Mouse (Mus musculus): Measurements from ENCODE around the gene Cuzd1. TPM values are rescaled to one million over a fixed set of nuclear protein-coding genes. Genes with fewer than 3 reads are reported as not detected.

Cuzd1 gene
- polyA plus RNA-seq, 1 experiment, result 0.75 TPM

GRCm38 (mm10) chr7:131333564-131333963 lies 11.5 kb upstream of the Cuzd1 start, which contains the start of gene Fam24a:
Gene Fam24a (plus strand): TSS chr7:131333864.
- H3K27ac ChIP-seq (ENCODE audit: insufficient read depth, low read length), result no peak within 1 kb of the TSS
- no peaks in the 10 kb centered on the region for H3K4me1 ChIP-seq (ENCODE audit: control insufficient read depth, insufficient read depth, low read length)
- TF ChIP-seq CTCF (IDR thresholded peaks at IDR 0.05; ENCODE audit: extremely low read depth, insufficient read depth, low read length), result no peak
- TF ChIP-seq POLR2A (IDR thresholded peaks at IDR 0.05; ENCODE audit: extremely low read depth, insufficient read depth, low read length), result no peak
- H3K4me3 ChIP-seq (ENCODE audit: insufficient read depth, low read length), result no peak within 1 kb of the TSS

- TF ChIP-seq POLR2A (IDR thresholded peaks at IDR 0.05; ENCODE audit: extremely low read depth, insufficient read depth, low read length), result no peak
- H3K4me3 ChIP-seq (ENCODE audit: insufficient read depth, low read length), result no peak overlapping the region
Measured at GRCm38 (mm10) chr7:131331688-131332087, 9.6 kb upstream of the Cuzd1 start.

GRCm38 (mm10) chr7:131329416-131329815 lies 7.3 kb upstream of the Cuzd1 start, which contains the start of gene Fam24b:
Gene Fam24b (minus strand): TSS chr7:131329516.
- Histone ChIP-seq H3K4me1 (ENCODE audit: control insufficient read depth, insufficient read depth, low read length) (no peaks in the 10 kb centered on the region), H3K27ac (ENCODE audit: insufficient read depth, low read length) (no peak within 1 kb of the TSS), H3K4me3 (ENCODE audit: insufficient read depth, low read length) (no peak within 1 kb of the TSS)
- TF ChIP-seq CTCF (IDR thresholded peaks at IDR 0.05; ENCODE audit: extremely low read depth, insufficient read depth, low read length) (no peak), POLR2A (IDR thresholded peaks at IDR 0.05; ENCODE audit: extremely low read depth, insufficient read depth, low read length) (no peak)

More at GRCm38 (mm10) chr7:131331688-131332087, 9.6 kb upstream of the Cuzd1 start:
- no peaks in the 10 kb centered on the region for H3K4me1 ChIP-seq (ENCODE audit: control insufficient read depth, insufficient read depth, low read length)
- H3K27ac ChIP-seq (ENCODE audit: insufficient read depth, low read length), result no peak overlapping the region

GRCm38 (mm10) chr7:131327054-131327453 lies 5.0 kb upstream of the Cuzd1 start:
- H3K4me1 ChIP-seq (ENCODE audit: control insufficient read depth, insufficient read depth, low read length), result no peaks in the 10 kb centered on the region
- H3K4me3 ChIP-seq (ENCODE audit: insufficient read depth, low read length), result no peak overlapping the region
- TF ChIP-seq CTCF (IDR thresholded peaks at IDR 0.05; ENCODE audit: extremely low read depth, insufficient read depth, low read length), result no peak
- TF ChIP-seq POLR2A (IDR thresholded peaks at IDR 0.05; ENCODE audit: extremely low read depth, insufficient read depth, low read length), result no peak
- no peak overlapping the region for H3K27ac ChIP-seq (ENCODE audit: insufficient read depth, low read length)

DNA sequence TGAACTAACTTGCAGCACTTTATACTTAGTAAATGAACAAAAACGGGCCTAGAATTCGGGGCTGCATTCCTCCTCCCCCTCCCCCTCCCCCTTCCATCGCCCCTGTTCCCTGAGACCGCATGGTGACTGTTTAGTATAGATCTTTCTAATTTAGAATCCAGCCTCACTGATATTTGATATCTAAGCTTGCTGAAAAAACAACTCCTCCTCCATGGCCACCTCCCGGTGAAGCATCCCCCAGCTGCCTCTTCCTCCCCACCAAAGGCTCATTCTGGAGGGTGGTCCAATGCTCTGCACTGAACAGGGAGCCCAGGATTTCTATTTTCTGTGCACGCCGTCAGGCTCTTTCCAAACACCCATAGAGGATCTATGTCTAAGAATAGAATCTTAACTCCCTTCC lies 3.8 kb downstream of the Cuzd1 start:
- H3K4me3 ChIP-seq (ENCODE audit: insufficient read depth, low read length), result no peak overlapping the region
- H3K27ac ChIP-seq (ENCODE audit: insufficient read depth, low read length), result no peak overlapping the region
- TF ChIP-seq POLR2A (IDR thresholded peaks at IDR 0.05; ENCODE audit: extremely low read depth, insufficient read depth, low read length) (no peak), CTCF (IDR thresholded peaks at IDR 0.05; ENCODE audit: extremely low read depth, insufficient read depth, low read length) (no peak)
- no peaks in the 10 kb centered on the region for H3K4me1 ChIP-seq (ENCODE audit: control insufficient read depth, insufficient read depth, low read length)

- H3K4me3 ChIP-seq (ENCODE audit: insufficient read depth, low read length), result no peak overlapping the region
- no peaks in the 10 kb centered on the region for H3K4me1 ChIP-seq (ENCODE audit: control insufficient read depth, insufficient read depth, low read length)
- no peak overlapping the region for H3K27ac ChIP-seq (ENCODE audit: insufficient read depth, low read length)
- TF ChIP-seq POLR2A (IDR thresholded peaks at IDR 0.05; ENCODE audit: extremely low read depth, insufficient read depth, low read length), result no peak
Measured at GRCm38 (mm10) chr7:131317587-131317986, 4.5 kb downstream of the Cuzd1 start.

GRCm38 (mm10) chr7:131314493-131314892 lies 7.6 kb downstream of the Cuzd1 start:
- H3K27ac ChIP-seq (ENCODE audit: insufficient read depth, low read length), result no peak overlapping the region
- TF ChIP-seq CTCF (IDR thresholded peaks at IDR 0.05; ENCODE audit: extremely low read depth, insufficient read depth, low read length) (no peak), POLR2A (IDR thresholded peaks at IDR 0.05; ENCODE audit: extremely low read depth, insufficient read depth, low read length) (no peak)
- no peak overlapping the region for H3K4me3 ChIP-seq (ENCODE audit: insufficient read depth, low read length)
- no peaks in the 10 kb centered on the region for H3K4me1 ChIP-seq (ENCODE audit: control insufficient read depth, insufficient read depth, low read length)

DNA sequence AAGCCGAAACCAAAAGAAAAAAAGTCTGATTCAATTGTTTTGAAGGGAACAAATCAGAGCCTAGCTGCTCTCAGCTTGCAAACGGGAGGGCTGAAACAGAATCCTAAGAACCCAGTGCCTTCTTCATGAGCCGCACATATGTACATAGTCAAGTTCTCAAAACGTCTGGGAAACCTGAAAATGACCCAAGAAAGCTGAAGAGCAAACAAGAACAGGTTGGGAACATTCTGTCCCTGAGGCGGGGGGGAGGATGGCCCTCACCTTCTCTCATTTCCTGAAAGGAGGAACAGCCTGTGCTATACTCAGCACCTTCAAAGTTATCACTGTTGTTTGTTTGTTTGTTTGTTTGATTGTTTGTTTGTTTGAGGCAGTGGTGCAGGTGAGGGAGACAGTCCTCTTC lies 15.4 kb downstream of the Cuzd1 start:
- TF ChIP-seq POLR2A (IDR thresholded peaks at IDR 0.05; ENCODE audit: extremely low read depth, insufficient read depth, low read length) (no peak), CTCF (IDR thresholded peaks at IDR 0.05; ENCODE audit: extremely low read depth, insufficient read depth, low read length) (no peak)
- no peaks in the 10 kb centered on the region; the same call in 1 of the 2 replicates for H3K4me1 ChIP-seq (ENCODE audit: control insufficient read depth, insufficient read depth, low read length)
- H3K4me3 ChIP-seq (ENCODE audit: insufficient read depth, low read length), result no peak overlapping the region
- H3K27ac ChIP-seq (ENCODE audit: insufficient read depth, low read length), result no peak overlapping the region

DNA sequence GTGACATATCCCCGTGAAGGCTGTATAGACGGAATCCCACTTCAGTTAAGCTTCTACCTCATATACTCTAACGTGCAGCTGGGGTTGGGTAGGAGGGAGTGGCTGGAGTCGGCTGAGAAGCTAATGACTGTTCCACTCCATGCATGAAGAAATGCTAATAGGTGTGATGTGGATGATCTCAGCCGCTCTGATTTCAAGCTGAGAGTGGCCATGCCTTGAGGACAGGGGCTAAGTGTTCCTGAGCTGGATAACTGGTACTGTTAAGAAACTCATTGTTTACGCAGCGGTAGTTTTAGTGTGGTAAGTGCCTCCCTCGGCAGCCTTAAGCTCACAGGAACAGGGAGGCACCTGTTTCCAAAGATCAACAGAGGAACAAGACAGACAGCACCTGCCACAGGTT lies 18.8 kb downstream of the Cuzd1 start:
- TF ChIP-seq CTCF (IDR thresholded peaks at IDR 0.05; ENCODE audit: extremely low read depth, insufficient read depth, low read length) (no peak), POLR2A (IDR thresholded peaks at IDR 0.05; ENCODE audit: extremely low read depth, insufficient read depth, low read length) (no peak)
- no peak overlapping the region for H3K27ac ChIP-seq (ENCODE audit: insufficient read depth, low read length)
- no peaks in the 10 kb centered on the region; the same call in 1 of the 2 replicates for H3K4me1 ChIP-seq (ENCODE audit: control insufficient read depth, insufficient read depth, low read length)
- H3K4me3 ChIP-seq (ENCODE audit: insufficient read depth, low read length), result no peak overlapping the region

DNA sequence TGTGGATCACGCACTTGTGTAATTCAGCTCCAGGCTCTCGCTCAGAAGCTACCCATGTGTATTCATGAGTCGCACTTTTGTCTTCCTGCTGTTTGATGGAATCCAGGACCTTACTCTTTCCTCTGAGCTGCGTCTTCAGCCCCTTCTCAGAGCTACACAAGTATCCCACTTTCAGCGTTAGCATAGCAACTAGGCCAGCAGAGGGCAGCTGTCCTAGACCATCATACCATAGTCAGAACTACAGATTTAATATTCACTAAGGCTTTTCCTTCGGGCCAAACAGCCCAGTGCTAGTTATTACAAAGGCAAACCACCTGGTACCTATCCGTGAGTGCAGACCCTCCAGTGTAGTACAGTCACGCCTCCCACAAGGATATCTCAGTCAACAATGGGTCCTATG lies 24.9 kb downstream of the Cuzd1 start:
- no peak overlapping the region for H3K27ac ChIP-seq (ENCODE audit: insufficient read depth, low read length)
- no peak overlapping the region for H3K4me3 ChIP-seq (ENCODE audit: insufficient read depth, low read length)
- TF ChIP-seq POLR2A (IDR thresholded peaks at IDR 0.05; ENCODE audit: extremely low read depth, insufficient read depth, low read length) (no peak), CTCF (IDR thresholded peaks at IDR 0.05; ENCODE audit: extremely low read depth, insufficient read depth, low read length) (no peak)
- H3K4me1 ChIP-seq (ENCODE audit: control insufficient read depth, insufficient read depth, low read length), result no peaks in the 10 kb centered on the region

DNA sequence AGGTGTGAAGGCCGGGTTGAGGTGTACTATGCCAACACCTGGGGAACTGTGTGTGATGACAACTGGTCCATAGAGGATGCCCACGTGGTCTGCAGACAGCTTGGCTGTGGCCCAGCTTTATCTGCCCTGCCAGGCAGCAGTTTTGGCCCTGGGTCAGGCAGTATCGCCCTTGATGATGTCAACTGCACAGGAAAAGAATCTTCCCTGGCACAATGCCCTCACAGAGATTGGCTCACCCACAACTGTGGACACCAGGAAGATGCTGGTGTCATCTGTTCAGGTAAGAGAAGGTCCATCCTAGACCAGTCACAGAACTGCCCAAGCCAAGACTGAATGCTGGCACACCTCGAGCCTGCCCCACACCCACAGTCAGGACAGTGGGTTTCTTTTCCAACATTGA lies 56.2 kb downstream of the Cuzd1 start:
- Histone ChIP-seq H3K4me1 (ENCODE audit: control insufficient read depth, insufficient read depth, low read length) (no peaks in the 10 kb centered on the region), H3K27ac (ENCODE audit: insufficient read depth, low read length) (no peak overlapping the region), H3K4me3 (ENCODE audit: insufficient read depth, low read length) (no peak overlapping the region)
- TF ChIP-seq CTCF (IDR thresholded peaks at IDR 0.05; ENCODE audit: extremely low read depth, insufficient read depth, low read length) (no peak), POLR2A (IDR thresholded peaks at IDR 0.05; ENCODE audit: extremely low read depth, insufficient read depth, low read length) (no peak)

All from cortical plate, adult 2 months (tissue).